In genomic region chr19:33118898-33119297, GRCm38 (mm10) we compare ENCODE assay signal across 11 mouse cellular contexts.
DNase-seq lines count a peak whose midpoint lies in the region; TF ChIP-seq lines count a peak whose summit lies in the region.
"Had no signal": no experiment of that assay in that cellular context is flagged by ENCODE, and none has a peak within 500 bp of the region (broad histone marks: within the 10 kb centered on the region; RNA-seq: fewer than 3 reads in every experiment).

No protein-coding gene starts in this region.

- H3K36me3 ChIP-seq in MEL (ENCODE audit: control insufficient read depth in 1 of 2, insufficient read depth in 2 of 2, low read length in 2 of 2) (no peaks in the 10 kb centered on the region), macrophage (ENCODE audit: inconsistent target) (no peaks in the 10 kb centered on the region)
- H3K36me3 ChIP-seq: neural tube, embryonic 13.5 days had no signal

- no peak overlapping the region for H3K27ac ChIP-seq in gastrocnemius, adult 2 months
- no peak overlapping the region for H3K27ac ChIP-seq in MEL (ENCODE audit: control insufficient read depth, low read depth, low read length)
- peak overlapping the region; percentile 73 for H3K27ac ChIP-seq in macrophage
- H3K27ac ChIP-seq in cerebellum, adult 2 months (ENCODE audit: insufficient read depth, low read length) = no peak overlapping the region
- H3K27ac ChIP-seq: neural tube, embryonic 13.5 days had no signal

- H3K4me1 ChIP-seq in MEL (ENCODE audit: control insufficient read depth in 1 of 2, insufficient read depth in 2 of 2, low read length in 2 of 2) = no peaks in the 10 kb centered on the region
- no peaks in the 10 kb centered on the region for H3K4me1 ChIP-seq in cerebellum, adult 2 months (ENCODE audit: control insufficient read depth, insufficient read depth, low read length)
- H3K4me1 ChIP-seq: neural tube, embryonic 13.5 days had no signal

- no peak for DNase-seq in gastrocnemius, adult 2 months
- DNase-seq in gastrocnemius, postnatal 25 days = no peak
- DNase-seq in 3134 (ENCODE audit: extremely low read depth, insufficient read length, low spot score) = peak; percentile 12
- DNase-seq in MEL (ENCODE audit: low read depth, low spot score) = peak; percentile 33
- no peak for DNase-seq in cerebellum, adult 2 months
- DNase-seq in right cerebral cortex, postnatal 10 days (ENCODE audit: low spot score in 2 of 2) = no peak
- DNase-seq in frontal cortex, adult 2 months (ENCODE audit: extremely low spot score in 1 of 2, low spot score in 1 of 2) = no peak
- DNase-seq: cerebellum, postnatal 10 days; heart, postnatal 10 days had no signal

- 20% methylated on average over 1 of the region's 1 CpGs for WGBS in macrophage (ENCODE audit: missing documents)
- 71% methylated on average over 1 of the region's 1 CpGs for WGBS in cerebellum, adult 2 months

- TF ChIP-seq CTCF in gastrocnemius, adult 2 months (IDR thresholded peaks at IDR 0.05) = peak; percentile 36
- peak; percentile 26 to 58 (median 43) for TF ChIP-seq CTCF in MEL (IDR thresholded peaks at IDR 0.05 in 2 of 3, conservative IDR thresholded peaks at IDR 0.05 in 1 of 3; ENCODE audit: control insufficient read depth in 1 of 3, insufficient read depth in 1 of 3, low read depth in 2 of 3, low read length in 3 of 3, poor library complexity in 1 of 3, severe bottlenecking in 1 of 3)
- TF ChIP-seq CTCF in cerebellum, adult 2 months (IDR thresholded peaks at IDR 0.05; ENCODE audit: borderline replicate concordance, insufficient read depth, low read depth, low read length) = no peak

- intact Hi-C loops in gastrocnemius, adult 2 months (cut with DNase I) = no loop called here

- H3K9me3 ChIP-seq in MEL (replicated peaks; ENCODE audit: insufficient read depth, low read length) = no peaks in the 10 kb centered on the region
- H3K9me3 ChIP-seq: neural tube, embryonic 13.5 days had no signal

- H3K4me3 ChIP-seq in gastrocnemius, adult 2 months = no peak overlapping the region
- H3K4me3 ChIP-seq in MEL (ENCODE audit: control insufficient read depth in 1 of 2, insufficient read depth in 1 of 2, low read depth in 2 of 2, low read length in 2 of 2) = no peak overlapping the region
- H3K4me3 ChIP-seq in macrophage (ENCODE audit: inconsistent target) = no peak overlapping the region
- no peak overlapping the region for H3K4me3 ChIP-seq in cerebellum, adult 2 months (replicated peaks; ENCODE audit: insufficient read depth, low read depth, low read length)
- H3K4me3 ChIP-seq: neural tube, embryonic 13.5 days had no signal

- no peaks in the 10 kb centered on the region for H3K27me3 ChIP-seq in MEL (ENCODE audit: control insufficient read depth in 1 of 2, insufficient read depth in 2 of 2, low read length in 2 of 2)
- H3K27me3 ChIP-seq in cerebellum, adult 2 months (ENCODE audit: control insufficient read depth, insufficient read depth, low read length) = no peaks in the 10 kb centered on the region
- H3K27me3 ChIP-seq: neural tube, embryonic 13.5 days had no signal

- TF ChIP-seq RAD21 in MEL (IDR thresholded peaks at IDR 0.05; ENCODE audit: low read depth, low read length) = peak; percentile 47

- no peak for TF ChIP-seq EP300 in MEL (IDR thresholded peaks at IDR 0.05; ENCODE audit: low read depth in 1 of 2, low read length in 2 of 2)

- no peak for TF ChIP-seq POLR2A in MEL (IDR thresholded peaks at IDR 0.05; ENCODE audit: control insufficient read depth in 1 of 2, insufficient read depth in 1 of 2, low read depth in 1 of 2, low read length in 2 of 2, poor library complexity in 1 of 2)
- no peak for TF ChIP-seq POLR2A in cerebellum, adult 2 months (IDR thresholded peaks at IDR 0.05; ENCODE audit: borderline replicate concordance, insufficient read depth, low read length)

- no peaks in the 10 kb centered on the region for H3K79me2 ChIP-seq in MEL (ENCODE audit: control insufficient read depth, insufficient read depth, low read length, poor library complexity)
- H3K79me2 ChIP-seq in macrophage (ENCODE audit: inconsistent target) = no peaks in the 10 kb centered on the region

- H3K9ac ChIP-seq in MEL (ENCODE audit: control insufficient read depth, low read depth, low read length, poor library complexity, severe bottlenecking) = no peak overlapping the region
- H3K9ac ChIP-seq: neural tube, embryonic 13.5 days had no signal

TF ChIP-seq in MEL, 35 proteins besides CTCF, POLR2A, EP300 and RAD21:
- peak; percentile 47 for TF ChIP-seq SMC3 (IDR thresholded peaks at IDR 0.05; ENCODE audit: low read depth, low read length)
- TF ChIP-seq ELF1 (IDR thresholded peaks at IDR 0.05; ENCODE audit: low read depth, low read length) = 0 out of 2 replicates have a peak, but pooled peaks have one; percentile 33
- TF ChIP-seq MAX (IDR thresholded peaks at IDR 0.05; ENCODE audit: low read length) = no peak

Comparison
In these comparisons a context has a peak if more than half of its experiments do, and no peak if none do; other contexts are left out.
1. DNase-seq: peak in 3134 (single experiment) and MEL (single experiment); none in gastrocnemius, adult 2 months (single experiment), gastrocnemius, postnatal 25 days (single experiment), cerebellum, adult 2 months (0 of 2), right cerebral cortex, postnatal 10 days (0 of 2) and frontal cortex, adult 2 months (0 of 2).